Mouse (Mus musculus) brain, adult 2 months (tissue): ENCODE data around the gene Gm28557.
A peak's percentile ranks its signal among the peaks of the same experiment; 100 is the strongest.
"Not testable (repeated sequence)": the region's sequence is repeated elsewhere in the genome, so short reads cannot be mapped to it uniquely, and the experiment has no call there.

Experiments
- DNase-seq: peaks from one replicate; pipeline ENCODE4 v3.0.0; 2011; ENCODE audit warnings: low read depth, low spot score

Gene Gm28557

GRCm38 (mm10) chr13:67108194-67108820 is at the start of gene Gm28557:
TSS of gene Gm28557 (minus strand) at chr13:67108604.
- peak; percentile 99 for DNase-seq

DNA sequence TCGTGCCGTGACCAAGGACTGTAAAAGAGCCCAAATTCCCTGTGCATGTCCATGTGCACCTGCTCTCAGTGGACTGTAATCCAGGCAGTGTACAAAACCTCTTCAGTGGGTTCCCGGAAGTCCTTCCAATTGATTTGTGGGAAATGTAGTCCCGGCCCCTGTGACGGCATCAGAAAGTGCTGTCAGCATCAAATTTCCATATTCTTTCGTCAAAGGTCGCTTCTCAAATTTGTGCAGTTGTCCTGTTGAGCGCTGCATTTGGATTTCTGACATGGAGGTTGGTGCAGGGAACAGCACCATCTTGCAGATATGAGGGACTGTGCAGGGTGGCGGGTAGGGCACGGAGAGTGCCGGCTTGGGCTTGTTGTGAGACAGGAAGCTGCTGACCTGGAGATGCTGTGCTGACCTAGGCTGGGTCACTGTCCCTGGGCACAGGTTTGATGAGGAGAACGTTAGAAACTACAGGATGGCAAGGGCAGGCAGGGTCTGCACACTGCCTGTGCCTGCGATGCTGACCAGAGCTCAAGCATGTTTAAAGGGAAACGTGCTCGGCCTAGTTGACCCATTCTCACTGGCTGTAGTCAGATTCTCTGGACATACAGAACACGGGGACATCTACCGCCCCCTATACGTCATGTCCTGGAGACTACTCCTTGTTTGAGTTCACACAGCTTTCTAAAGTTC is 19.8 kb upstream of the Gm28557 start:
- DNase-seq: peak; percentile 97

DNA sequence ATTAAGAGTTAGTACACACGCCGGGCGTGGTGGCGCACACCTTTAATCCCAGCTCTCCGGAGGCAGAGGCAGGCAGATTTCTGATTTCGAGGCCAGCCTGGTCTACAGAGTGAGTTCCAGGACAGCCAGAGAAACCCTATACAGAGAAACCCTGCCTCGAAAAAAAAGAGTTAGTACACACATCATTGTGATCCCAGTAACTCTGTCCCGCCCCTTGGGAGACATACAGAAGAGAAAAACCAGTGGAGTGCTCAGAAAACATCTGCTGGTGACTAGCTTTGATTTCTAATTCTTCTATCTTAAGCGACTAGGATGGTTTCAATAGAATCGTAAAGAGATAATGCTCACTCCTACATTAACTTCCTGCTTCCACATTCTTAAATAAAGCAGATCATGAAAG is 19.1 kb upstream of the Gm28557 start:
- DNase-seq: not testable (repeated sequence)

- DNase-seq: no peak
Measured at GRCm38 (mm10) chr13:67124460-67124859, 16.1 kb upstream of the Gm28557 start.

GRCm38 (mm10) chr13:67121360-67121759 is 13.0 kb upstream of the Gm28557 start, which contains the start of gene Zfp759:
TSS of gene Zfp759 (plus strand) at chr13:67121660.
- not testable (repeated sequence) for DNase-seq

DNA sequence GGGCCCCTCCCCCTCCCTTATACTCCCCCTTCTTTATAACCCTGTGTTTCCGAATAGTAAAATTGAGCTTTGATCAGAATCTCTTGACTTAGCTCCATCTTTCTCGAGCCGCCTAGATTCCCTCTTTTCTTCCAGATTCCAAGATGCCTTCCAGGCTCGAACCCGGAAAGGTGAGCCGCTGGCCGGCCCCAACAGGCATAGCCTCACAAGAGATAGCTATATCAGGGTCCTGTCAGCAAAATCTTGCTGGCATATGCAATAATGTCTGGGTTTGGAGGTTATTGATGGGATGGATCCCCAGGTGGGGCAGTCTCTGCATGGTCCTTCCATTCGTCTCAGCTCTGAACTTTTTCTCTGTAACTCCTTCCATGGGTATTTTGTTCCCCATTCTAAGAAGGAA is 7.8 kb upstream of the Gm28557 start, which contains the start of gene Rslcan18:
Gene Rslcan18 (minus strand): TSS at position 101 of the 400 bp plus-strand sequence.
- DNase-seq: not testable (repeated sequence)

- DNase-seq: no peak
Measured at GRCm38 (mm10) chr13:67113287-67113686, 4.9 kb upstream of the Gm28557 start.

GRCm38 (mm10) chr13:67112096-67112495 is 3.7 kb upstream of the Gm28557 start:
- DNase-seq: no peak

DNA sequence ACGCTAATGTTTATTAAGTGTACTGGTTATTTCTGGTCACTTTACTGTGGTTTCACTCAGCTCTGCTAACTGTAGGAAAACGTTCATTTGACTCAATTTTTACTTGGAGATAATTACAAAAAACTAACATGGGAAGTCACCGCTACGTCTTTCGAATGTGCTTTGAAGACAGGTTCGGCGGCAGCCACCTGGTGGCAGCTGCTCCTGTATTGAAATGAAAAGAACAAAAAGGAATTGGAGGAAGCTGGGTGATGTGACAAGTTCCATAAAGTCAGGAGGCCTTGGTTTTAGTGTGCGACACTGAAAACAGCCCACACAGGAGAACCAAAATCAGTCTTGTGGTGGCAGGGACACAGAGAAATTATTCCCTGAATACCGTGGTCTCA is 410 bp upstream of the Gm28557 start:
- DNase-seq: no peak

DNA sequence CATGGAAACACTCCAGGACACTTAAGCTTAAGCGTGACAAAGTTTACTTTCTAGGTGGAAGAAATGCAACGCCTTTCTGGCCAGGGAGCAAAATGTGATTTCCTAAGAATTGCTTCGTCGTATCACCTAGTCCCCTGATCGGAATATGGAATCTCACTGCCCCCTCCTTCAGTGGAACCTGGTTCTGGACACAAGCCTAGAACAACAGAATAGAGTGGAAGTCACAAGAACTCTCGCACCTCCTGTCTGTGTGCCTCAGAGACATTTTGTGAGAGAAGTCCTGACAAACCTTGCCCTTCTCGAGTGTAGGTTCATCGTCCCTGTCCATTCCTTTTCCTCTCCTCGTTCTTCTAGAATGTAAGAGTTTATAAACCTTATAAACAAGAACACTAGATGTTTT is 723 bp downstream of the Gm28557 start:
- no peak for DNase-seq

DNA sequence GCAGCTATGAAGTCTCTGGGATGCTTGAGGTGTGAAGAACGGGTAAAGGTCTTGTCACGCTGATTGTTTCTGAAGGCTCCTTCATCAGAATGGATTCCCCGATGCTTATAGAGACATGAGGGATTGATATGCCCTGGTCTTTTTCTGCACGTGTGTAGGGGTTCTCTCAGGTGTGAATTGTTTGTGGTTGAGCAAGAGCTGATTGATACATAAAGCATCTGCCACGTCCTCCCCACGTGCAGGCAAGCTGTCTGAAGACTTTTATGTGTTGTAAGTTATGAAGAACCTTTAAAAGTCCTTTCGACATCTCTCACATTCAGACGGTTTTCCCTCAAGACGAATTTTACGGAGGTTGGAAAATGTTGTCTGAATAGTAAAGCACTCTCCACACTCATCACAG is 10.5 kb downstream of the Gm28557 start, which contains the start of gene Zfp708:
Gene Zfp708 (minus strand): TSS at position 101 of the 400 bp plus-strand sequence.
- DNase-seq: no peak

- DNase-seq: no peak
Measured at GRCm38 (mm10) chr13:67090154-67090553, 18.2 kb downstream of the Gm28557 start.

DNA sequence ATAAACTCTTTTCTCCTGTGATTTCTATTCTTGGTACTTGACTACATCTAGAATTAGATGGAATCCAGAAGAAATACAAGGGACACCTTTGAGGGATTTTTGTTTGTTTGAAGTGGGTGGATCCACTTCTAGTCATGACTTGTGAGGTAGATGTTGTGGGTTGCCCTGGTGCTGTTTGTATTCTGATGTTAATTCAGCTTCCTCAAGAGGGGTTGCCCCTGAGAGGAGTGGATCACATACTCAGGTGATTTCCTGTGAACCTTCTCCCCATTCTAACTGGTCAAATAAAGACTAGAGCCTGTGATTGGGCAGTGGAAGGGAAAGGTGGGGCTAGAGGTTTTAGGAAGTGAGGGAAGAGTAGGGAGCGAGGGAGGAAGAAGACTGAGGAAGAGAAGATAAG is 26.5 kb downstream of the Gm28557 start:
- DNase-seq: peak; percentile 8

GRCm38 (mm10) chr13:67081142-67081713 is 27.2 kb downstream of the Gm28557 start:
- peak; percentile 95 for DNase-seq

- no peak for DNase-seq
Measured at GRCm38 (mm10) chr13:67077244-67077643, 31.2 kb downstream of the Gm28557 start.

GRCm38 (mm10) chr13:67072786-67073185 is 35.6 kb downstream of the Gm28557 start:
- DNase-seq: no peak

GRCm38 (mm10) chr13:67065386-67065785 is 43.0 kb downstream of the Gm28557 start:
- DNase-seq: no peak

DNA sequence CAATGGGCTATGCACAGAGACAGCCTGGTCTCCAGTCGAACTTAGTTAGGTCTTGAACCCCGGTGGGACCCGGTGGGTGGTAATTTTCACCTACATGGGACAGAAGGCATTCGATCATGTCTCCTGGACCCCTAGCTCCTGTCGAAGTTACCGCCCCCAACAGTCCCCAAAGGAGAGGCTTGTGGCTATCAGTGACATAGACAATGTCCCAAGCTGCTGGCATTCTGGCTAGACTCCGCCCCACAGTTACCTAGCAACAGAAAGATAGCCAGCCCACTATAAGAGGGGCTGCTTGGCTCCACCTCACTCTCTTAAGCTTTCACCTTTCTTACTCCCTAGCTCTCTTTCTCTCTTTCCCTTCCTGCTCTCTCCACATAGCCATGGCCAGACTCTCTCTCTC is 46.0 kb downstream of the Gm28557 start:
- DNase-seq: no peak

- DNase-seq: peak; percentile 99
Measured at GRCm38 (mm10) chr13:67060786-67061358, 47.5 kb downstream of the Gm28557 start, which contains the start of gene Zfp712. TSS of gene Zfp712 (minus strand) at chr13:67061170.

DNA sequence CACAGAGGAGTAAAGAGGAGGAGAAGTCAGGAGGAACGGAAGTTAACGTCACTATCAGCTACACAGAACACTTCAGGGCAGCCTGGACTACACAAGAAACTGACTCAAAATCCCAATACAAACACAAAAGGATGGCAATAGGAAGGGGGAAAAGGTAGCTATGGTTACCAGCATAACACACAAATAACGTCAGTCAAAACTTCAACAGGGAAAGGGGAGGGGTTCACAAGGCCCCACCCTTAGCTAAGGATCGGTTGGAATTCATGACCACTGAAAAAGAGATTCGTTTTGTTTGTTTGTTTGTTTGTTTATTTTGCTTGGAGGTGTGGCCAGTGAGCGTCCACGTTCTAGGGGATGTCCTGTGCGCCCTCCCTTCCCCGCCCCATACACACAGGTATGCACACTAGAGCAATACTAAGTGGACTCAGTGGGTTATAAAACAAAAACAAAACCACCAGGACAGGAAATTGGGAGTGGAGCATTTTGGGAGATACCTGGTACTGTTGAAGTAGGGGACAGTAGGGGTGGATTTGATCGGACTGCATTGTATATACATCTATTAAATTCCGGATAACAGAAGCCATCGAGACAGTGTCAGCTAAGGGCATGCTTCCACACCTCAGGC is 48.1 kb downstream of the Gm28557 start:
- DNase-seq: peak; percentile 8
